Mouse (Mus musculus) fat pad, adult 2 months (tissue): ENCODE measurements around the gene Cdc6.
"Not testable (repeated sequence)": the region's sequence is repeated elsewhere in the genome, so short reads cannot be mapped to it uniquely, and the experiment has no call there.

Source experiments
- DNase-seq: peaks from one replicate; pipeline ENCODE4 v3.0.0-alpha.2; 2011; ENCODE audit warnings: low read depth, low spot score; ENCODE audit errors: extremely low read depth

The Cdc6 gene

GRCm38 (mm10) chr11:98907063-98907436 is 551 bp upstream of the Cdc6 start:
- DNase-seq = no peak

DNA sequence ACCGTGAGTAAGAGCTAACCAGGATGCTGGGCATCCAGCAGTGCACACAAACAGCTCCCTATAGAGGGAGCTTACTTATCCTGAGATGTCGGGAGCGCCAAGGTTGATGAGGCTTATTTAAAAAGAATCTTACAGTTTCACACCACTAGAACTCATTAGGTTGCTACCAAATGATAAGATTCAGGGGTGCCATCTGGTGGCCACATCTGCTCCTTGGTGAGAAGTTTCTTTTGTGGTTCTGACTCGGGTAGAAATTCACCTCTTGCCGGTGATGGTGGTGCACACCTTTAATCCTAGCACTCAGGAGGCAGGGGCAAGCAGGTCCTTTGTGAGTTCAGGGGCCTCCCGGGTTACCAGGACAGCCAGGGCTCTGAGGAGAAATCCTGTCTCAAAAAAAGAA is 2.1 kb downstream of the Cdc6 start:
- DNase-seq = no peak

DNA sequence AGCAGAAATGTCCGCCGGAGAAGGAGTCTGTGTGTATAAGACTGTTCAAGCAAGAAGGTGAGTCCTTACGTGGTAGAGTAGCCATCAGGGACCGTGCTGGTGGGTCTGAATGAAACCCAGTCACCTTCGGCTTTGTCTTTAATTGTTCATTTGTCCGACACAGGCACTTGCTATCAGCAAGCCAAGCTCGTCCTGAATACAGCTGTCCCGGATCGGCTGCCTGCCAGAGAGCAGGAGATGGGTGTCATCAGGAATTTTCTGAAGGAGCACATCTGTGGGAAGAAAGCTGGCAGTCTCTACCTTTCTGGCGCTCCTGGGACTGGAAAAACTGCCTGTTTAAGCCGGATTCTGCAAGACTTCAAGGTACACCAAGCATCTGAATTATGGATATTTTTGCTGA is 2.8 kb downstream of the Cdc6 start:
- DNase-seq = no peak

GRCm38 (mm10) chr11:98911498-98911897 is 3.9 kb downstream of the Cdc6 start:
- no peak for DNase-seq

DNA sequence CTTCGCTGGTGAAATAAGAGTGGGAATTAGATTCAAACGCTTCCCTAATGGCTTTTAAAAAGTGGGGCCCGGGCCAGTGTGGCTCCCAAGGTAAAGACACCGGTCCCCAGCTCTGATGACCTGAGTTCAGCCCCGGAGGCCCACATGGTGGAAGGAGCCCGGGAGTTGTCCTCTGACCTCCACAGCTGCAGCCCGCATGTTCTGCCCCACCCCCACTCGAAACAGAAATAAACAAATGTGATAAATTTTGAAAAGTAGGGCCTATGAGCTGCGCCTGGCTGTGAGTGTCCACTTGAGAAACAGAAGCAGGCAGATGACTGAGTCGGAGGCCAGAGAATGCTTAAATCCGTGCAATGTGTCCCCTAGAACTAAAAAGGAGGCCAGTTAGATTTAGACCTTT is 6.6 kb downstream of the Cdc6 start:
- DNase-seq = no peak

DNA sequence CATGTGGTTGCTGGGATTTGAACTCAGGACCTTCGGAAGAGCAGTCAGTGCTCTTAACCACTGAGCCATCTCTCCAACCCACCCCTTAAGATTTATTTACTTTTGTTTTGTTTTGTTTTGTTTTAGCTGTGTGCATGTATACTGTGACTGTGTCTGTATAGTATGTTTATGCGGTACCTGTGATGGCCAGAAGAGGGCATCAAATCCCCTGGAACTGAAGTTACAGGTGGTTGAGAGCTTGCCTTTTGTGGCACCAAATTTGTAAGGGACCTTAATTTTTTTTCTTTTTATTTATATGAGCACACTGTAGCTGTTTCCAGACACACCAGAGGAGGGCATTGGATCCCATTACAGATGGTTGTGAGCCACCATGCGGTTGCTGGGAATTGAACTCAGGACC is 8.8 kb downstream of the Cdc6 start:
- not testable (repeated sequence) for DNase-seq

GRCm38 (mm10) chr11:98917428-98918005 is 9.9 kb downstream of the Cdc6 start:
- no peak for DNase-seq

- DNase-seq = no peak
Observed at GRCm38 (mm10) chr11:98918231-98918630, 10.6 kb downstream of the Cdc6 start.

GRCm38 (mm10) chr11:98919009-98919408 is 11.4 kb downstream of the Cdc6 start:
- no peak for DNase-seq

GRCm38 (mm10) chr11:98921813-98922212 is 14.2 kb downstream of the Cdc6 start:
- not testable (repeated sequence) for DNase-seq

DNA sequence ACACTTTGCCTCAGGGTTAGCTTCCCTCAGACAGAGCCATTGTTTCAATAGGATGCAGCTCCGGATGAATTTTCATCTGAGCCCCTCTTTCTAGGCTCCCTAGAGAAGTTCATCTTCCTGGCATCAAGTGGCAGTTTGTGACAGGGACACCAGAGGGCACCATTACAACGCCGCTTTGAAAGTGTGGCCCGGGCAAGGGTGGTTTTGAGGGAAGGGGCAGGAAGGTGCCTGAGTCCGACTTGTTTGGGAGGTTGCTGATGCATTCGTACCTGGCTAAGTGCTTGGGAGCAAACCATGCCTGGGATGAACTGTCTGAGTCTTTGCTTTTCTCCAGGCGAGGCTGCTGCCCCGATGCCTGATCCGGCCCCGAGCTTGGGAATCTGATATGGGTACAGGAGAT is 14.7 kb downstream of the Cdc6 start:
- not testable (repeated sequence) for DNase-seq

DNA sequence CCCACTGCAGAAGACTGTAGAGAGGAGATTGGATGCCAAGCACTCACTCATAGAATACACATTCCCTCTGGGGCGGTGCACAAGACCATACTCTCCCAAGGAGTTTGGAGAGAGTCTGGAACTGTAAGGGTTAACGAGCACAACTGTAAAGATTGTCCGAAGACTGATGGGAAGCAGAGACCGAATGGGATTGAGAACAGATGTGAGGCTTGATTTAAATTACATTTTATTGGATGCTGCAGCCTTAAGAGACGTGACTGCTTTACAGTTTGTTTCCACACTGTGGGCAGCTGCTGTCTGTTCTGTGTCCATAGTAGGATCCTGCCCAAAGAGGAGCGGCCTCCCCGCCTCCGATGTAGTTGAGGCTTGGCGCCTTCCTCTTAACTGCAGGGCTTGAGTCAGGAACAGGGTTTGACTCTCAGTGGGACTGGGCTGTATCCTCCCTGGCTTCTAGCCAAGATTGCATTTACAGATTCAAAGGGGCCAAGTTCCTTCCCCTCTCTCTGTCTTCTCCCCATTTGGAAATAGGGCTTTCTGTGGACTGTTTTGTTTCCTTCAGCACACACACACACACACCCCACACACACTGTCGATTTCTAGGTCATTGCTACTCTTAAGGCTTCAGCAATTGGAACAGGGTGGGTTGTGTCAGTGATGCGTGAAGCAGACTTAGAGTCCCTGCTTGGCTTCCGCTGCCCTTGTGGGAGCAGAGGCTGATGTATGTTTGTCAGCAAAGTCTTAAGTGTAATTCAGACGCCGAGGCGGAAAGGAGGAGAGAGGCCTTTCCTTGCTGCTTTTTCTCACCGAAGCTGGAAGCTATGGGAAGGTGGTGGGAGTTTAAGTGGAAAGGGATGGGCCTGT is 15.5 kb downstream of the Cdc6 start:
- DNase-seq = not testable (repeated sequence)

DNA sequence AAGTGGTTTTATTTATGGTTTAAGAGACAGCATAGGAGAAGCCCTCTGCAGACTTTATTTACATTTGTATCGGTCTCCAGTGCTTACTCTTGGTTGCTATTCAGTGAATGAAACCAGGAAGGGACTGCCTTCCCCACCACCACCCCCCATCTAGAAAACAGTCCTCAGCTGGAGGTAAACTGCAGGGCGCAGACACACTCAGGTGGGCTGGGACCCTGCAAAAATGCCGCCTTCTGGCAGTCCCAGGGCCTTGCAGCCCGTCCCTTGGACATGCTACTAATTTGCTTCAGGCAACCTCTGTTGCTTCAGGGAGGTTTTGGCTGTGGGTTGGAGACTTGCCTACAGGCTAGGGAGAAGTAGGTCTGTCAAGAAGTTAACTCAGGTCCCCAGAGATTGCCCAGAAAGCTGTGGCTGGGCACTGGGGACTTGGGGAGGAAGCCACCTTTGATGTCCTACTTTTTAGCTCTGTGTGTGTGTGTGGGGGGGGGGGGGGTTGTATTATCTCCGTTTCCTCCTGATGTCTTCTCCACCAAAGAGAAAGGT is 17.1 kb downstream of the Cdc6 start:
- no peak for DNase-seq

DNA sequence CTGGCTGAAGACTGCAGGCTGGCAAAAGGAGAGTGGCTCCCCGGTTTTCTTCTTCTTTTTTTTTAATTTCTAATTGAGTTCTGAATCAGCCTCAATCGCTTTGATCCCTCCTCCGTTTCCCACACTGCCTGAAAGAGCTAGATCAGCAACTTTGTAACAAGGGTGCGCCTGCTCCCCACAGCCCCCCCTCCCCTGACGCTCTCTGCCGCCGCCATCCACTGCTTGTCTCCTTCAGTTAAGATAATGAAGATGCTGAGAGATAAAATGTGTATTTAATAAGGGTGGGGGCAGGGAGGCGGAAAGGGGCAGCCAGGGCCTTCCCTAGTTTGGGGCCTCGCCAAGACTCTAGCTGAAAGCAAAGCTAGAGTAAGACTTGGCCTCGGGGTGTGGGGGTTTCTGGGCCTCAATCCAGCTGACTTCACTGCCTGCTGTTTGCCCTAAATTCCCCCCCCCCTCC is 17.7 kb downstream of the Cdc6 start:
- no peak for DNase-seq

DNA sequence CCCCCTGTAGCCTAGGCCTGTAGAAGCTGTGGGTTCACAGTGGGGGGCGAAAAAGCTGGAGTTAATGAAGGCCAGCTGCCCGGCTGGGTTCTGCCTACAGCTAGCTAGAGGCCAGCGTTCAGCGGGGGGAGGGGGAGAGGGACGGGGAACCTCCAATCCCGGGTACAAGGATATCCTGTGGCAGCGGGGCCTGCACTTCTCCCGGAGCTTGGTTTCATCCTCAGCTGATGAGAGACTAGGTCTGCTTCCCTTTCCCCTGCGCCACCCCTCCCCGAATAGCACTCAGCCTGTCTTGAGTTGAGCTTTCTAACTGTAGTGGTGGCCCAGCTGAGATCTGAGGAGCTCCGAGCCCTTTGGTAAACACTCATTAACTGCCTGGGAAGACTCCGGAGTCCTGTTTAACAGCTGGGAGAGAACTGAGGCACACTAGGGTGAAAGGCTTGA is 18.3 kb downstream of the Cdc6 start:
- DNase-seq = no peak

- no peak for DNase-seq
Observed at GRCm38 (mm10) chr11:98926553-98926952, 19.0 kb downstream of the Cdc6 start.

- no peak for DNase-seq
Observed at GRCm38 (mm10) chr11:98927438-98928076, 20.0 kb downstream of the Cdc6 start, which contains the start of gene Rara. Gene Rara, plus strand, starts transcription at chr11:98927818.

DNA sequence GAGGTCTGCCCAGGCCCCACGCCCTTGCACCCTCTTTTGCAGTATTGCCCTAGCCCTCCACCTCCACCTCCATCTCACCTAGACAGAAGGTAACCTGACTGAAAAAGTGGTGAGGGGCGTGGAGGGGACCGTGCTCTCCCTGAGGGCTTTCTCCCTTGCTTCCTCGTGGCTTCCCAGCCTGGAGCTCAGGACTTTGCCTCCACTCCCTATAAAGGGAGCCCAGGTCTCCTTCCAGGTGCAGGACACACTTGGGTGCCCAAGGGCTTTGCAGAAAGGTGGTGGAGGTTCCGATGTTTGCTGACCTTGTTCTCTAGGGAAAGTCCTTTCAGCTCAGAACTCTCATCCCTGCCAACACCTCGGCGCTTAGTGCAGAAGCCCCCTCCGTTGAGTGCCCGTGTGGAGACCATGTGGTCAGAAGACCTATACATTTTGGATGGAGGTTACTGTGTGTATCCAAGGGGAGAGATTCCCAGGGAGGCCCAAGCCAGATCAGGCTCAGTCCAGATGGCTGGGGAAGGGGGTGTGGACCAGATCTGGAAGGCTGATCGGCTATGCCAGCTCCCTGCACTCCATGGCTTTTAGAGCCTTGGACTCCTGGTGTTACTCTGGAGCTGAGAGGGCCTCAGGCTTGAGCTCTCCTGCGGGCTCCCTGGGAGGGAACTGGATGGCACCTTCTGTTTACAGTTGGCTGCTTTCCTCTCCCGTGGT is 20.7 kb downstream of the Cdc6 start:
- no peak for DNase-seq

DNA sequence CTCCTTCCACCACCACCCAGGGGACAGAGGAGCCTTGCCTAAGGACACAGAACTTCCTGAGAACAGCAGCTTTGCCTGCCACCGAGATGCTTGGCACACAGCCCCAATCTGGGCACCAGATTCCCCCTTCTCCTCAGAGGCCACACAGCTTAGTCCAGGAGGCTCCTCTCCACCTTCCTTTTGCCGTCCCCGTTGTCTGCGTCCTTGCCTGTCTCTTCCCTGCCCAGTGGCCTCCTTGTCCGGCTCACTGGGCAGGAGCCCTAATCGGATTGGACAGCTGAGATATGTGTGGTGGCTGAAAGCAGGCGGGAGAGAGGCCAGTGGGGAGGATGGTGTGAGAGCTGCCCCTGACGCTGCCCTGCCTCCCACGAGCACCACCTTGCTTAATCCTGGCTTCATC is 21.9 kb downstream of the Cdc6 start:
- no peak for DNase-seq

DNA sequence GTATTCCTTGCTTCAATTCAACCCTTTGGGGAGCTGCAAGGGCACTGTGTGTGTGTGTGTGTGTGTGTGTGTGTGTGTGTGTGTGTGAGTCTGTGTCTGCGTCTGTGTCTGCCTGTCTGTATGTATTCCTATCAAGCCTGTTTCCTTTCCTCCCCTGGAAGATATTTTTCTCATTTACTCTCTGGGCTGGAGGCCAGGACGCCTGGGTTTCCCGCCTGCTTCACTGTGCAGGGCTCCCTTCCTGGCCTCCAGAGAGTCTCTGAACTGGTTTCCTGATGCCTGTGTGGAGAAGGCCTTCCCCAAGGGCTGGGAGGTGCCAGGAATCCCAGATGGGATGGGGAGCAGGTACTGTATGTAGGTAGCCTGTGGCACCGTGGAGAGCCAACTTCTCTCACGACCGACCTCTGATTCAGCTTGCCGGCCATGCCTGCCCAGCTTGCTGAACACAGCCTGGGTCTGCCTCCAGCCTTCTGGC is 22.6 kb downstream of the Cdc6 start:
- no peak for DNase-seq
